Mouse (Mus musculus) mesoderm, embryonic 11.5 days (tissue): ENCODE data around the gene Smarca2.
A peak's percentile ranks its signal among the peaks of the same experiment; 100 is the strongest.

ENCODE experiments used
- DNase-seq: peaks from one replicate; pipeline ENCODE4 v3.0.0-alpha.2; 2012; ENCODE audit warnings: low read depth, low spot score

The Smarca2 gene

DNA sequence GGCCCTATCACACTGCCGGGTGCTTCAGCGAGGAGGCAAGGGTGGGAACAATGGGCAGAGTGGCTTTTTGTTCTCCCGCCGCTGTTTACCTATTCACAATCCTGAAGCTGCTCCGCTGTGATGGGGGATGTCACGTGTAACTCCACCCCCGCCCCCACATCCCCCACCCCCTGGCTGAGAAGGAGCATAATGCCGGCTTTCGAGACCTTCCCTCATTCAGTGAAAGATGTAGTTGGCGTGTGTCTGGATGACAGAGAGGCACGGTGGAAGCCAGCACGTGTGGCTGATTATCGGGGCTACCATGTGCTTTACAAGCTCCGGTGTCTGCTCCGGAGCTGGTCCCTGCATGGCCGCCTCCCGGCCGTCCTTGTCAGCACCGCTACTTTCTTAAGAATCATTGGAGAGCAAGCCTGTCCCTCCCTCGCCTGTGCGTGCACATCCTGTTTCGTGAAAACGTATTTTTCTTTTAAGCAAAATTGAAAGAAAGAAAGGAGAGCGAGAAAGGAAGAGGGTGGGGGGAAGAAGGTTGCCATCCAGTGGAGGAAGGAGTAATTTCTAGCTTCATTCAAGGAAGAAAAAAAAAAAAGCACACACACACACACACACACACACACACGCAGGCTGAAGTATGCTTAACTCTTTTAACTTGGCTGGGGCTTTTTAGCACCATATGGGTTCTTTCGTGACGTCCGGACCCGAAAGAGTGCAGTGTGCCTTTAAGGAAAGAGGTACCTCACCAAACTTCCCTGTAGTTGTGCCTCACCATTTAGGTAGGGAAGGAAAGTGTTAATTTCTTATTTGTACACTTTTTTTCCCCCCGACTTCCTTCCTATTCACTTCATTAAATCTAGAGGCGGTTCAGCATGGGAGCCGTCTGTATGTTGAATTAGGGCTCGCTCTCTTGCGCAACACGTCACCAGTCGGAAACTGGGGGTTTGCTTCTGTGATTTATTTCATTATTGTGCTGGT is 143.0 kb downstream of the Smarca2 start:
- peak; percentile 87 for DNase-seq

DNA sequence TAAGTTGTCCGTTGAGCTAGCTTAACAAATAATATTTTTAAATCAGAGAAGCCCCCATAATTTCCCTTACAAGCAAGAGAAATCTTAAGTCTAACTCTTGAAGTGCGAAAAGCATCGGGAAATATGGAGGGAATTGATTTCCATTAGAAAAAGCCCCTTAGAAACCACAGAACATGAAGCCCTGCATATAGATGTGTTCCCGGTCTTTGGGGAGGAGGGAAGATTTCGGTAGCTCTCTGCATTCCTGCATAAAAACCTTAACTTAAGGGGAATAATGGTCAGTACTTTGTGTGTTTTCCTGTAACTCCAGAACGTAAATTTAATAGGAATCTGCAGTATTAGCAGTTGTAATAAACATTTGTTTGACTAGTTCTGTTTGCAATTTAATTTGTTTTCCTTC is 143.8 kb downstream of the Smarca2 start:
- peak; percentile 31 for DNase-seq

DNA sequence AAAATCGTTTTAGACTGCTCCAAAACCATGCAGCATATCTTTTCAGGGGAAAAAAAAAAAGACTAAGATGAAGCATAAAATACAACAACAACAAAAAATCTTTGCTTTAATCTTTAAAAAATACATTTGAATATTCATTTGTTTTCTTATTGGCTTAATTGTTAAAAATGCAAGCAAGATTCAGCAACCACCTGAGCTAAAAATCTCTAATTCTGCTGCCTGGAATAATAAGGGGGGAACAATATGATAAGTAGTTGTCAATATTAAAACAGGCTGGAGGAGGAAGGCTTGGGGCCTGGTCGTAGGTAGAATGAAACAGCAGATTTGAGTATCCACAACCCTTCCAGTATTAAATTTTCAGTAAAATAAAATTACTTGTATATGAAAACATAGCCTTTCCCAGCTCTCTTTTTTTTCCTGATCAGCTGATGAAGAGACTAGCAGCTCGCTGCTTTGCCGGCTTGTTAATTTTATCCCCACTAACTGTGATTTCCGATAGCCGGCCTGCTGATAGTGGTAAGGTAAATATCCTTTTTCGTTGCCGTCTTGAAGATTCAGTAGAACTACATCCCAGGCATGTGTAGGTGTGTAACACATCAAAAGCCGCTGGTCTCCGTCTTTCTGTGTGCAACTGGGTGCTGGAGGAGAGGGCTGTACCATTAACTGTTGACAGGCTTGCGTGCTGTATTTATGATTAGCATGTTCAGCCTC is 144.7 kb downstream of the Smarca2 start:
- no peak for DNase-seq

DNA sequence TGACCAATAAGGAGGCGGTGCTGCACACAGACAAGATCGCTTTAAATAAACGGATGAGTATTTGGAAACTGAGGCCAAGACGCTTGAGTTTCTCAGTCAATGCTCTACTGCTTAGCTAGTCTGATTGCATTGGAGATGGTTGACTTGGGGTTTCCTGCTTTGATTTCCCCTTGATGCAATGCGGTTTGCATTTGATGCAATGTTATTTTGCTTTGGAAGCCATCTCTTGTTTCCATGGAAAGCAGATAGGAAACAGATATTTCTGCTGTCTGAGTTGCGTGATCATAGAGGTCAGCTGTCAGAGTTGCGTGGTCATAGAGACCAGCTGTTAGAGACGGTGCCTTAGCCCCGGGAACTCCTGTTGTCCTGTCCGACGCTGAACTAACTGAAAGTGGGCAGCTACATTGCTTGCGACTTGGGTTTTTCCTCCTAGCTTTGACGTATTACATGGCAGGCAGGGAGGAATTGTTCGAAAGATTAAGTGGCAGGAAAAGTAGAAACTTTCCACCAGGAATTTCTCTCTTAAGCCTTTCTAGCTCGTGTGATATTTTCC is 147.8 kb downstream of the Smarca2 start:
- no peak for DNase-seq

DNA sequence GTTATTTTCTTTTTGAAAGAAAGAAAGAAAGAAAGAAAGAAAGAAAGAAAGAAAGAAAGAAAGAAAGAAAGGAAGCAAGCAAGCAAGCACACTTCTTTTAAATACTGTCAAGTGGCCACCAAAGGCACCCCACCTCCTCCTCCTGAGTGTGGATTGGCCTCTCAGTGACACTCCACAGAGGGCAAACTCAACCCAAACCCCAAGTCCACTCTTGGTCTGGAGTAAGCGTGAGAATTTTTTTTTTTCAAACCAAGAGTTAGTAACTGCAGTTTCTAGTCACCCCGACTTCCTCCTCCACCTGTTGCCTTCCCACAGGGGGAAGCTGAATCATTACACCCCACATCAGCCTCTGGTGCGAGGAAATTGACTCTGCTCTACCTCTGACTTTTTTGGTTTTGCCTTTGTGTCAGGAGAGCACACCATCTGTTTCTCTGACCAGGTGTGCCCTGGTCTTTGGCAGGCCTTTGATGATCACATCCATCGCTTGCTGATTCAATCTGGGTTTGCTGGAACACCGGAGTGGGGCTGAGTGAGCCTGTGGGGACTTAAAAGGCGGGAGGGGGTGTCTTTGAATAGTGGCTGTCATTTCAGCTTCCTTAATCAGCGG is 148.5 kb downstream of the Smarca2 start:
- DNase-seq, result no peak

DNA sequence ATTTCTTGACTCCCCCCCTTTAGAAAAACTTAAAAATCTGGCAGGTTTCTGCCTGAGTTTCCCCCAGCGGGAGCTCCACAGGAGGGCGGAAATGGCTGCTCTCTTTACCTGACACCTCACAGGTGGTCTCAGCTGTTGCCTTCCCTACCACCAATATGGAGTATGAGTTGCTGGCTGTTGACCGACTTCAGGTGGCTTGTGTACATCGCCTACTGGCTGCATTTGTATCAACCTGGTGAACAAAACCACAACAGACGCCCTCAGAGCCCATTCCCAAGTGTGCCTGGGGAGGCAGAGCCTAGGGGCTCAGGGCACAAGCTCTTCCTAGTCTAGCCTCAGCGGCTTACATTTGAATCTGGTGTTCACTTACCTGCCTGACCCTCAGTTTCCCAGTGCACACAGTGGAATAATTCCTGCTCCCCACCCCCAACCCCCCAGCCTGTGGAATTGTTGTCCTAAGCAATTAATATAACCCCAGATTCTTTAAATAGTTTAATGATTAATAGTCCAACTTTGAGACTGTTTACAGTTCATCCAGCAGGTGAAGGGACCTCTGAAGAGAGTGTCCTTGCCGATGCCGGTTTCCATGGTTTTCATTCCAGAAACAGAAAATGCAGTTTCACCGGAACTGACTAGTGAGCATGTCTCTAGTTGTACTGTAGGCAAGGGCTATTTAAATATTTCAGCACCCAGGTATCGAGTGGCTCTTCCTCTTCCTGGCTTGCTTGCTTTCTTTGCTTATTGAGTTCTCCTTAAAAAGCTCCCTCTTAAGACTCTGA is 149.4 kb downstream of the Smarca2 start:
- no peak for DNase-seq

DNA sequence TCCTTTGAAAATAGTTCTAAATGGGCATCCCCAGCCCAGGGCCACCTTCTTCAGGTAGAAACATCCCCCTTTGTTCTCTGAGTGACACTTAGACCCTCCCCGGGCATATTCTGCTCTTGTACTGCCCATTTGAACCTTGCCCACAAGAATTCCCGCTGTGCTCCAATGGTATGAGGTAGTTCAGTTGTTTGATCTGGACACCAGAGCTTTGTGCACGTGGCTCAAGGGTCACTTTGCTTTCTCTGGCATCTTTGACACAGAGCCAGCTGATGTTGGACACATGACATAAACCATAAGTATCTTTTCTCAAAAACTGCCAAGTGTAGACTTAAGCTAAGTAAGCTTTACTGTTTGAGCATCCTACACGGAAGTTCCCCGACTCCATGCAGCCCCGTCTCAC is 151.1 kb downstream of the Smarca2 start:
- no peak for DNase-seq

DNA sequence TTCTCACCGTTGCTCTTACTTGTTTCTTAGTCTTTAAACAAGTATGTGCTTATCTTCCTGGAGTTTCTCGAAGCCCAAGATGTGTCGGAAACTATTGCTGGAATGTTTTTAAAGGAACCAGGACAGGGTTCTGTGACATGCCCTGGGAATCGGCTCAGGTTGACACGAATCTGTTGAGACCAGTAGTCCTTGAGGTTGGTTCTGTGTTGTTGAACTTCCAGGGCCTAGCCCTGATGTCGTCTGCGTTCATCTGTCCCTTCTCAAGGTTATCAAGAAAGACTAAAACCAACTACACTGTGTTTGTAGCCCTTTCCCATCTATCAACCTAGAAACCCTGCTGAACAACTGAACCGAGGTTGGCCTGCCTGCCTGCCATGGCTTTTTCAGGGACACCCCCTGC is 151.5 kb downstream of the Smarca2 start:
- DNase-seq, result no peak

DNA sequence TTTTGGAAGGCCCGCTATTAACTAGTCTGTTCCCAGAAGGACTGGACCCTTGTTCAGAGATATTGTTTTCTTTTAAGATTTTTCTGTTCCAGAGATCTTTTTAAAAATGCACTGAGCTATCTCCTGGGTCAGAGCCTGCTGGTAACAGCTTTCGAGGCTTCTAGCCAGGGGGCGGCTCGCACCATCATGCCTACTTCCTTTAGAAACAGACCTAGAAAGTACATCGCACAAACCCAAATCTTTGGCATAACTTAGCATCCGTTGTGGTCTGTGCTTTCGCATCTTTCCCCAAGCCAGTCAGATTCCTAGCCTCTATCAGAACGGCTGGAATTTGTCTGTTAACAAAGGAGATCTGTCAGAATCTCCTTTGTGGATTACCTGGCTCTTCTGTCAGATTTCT is 153.3 kb downstream of the Smarca2 start:
- no peak for DNase-seq

DNA sequence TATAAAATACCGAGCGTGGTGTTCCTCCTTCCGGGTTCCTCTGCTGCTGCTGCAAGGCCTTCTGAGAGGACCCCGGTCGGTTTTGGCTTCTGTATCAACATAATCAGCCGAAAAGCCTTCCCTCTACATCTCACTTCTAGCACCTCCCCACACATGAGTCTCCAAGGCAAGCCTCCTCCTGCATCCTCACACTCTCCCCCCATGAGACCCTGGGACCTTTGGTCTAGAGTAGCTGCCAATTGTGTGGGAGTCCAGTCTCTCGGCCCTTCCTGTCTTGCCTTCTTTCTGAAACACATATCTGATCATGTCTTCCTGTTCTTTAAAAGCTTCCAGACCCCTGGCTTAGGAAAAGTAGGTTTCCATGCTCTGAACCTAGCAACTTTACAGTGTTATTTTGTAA is 153.8 kb downstream of the Smarca2 start:
- no peak for DNase-seq

DNA sequence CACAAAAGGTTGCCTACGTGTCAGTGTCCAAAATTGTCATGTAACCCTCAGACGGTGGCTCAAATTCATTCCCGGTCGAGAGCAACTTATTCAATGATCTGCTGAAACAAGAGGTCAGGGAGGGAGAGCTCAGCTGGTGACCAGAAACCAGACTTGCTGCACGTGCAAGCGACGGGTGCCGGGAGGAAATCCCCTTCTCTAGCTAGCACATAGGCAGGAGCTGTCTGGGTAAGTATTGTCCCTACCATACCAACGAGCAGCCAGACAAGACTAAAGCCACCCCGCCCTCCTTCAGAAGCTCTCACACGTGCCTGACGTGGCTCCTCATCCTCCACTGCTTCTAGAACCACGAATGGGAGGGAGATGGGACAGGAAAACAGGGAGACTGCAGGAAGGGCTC is 154.4 kb downstream of the Smarca2 start:
- no peak for DNase-seq

DNA sequence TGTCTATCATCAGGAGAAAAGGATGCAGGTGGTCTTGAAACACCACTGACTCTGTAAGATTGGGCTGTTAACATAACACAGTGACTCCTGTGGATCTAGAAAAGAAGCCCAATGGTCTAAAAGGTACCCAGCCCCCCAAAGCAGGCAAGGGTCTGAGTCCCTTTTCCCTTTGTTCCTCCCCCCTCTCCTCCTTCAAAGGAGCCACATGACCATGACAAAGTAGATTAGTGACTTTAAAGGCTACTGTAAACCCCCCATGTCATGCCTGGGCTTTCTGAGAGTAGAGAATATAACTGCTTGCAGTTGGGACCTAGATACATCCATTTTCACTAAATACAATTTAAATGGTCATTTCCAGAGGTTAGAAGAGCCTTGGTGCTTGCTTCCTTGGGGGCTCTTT is 156.4 kb downstream of the Smarca2 start:
- DNase-seq, result no peak

DNA sequence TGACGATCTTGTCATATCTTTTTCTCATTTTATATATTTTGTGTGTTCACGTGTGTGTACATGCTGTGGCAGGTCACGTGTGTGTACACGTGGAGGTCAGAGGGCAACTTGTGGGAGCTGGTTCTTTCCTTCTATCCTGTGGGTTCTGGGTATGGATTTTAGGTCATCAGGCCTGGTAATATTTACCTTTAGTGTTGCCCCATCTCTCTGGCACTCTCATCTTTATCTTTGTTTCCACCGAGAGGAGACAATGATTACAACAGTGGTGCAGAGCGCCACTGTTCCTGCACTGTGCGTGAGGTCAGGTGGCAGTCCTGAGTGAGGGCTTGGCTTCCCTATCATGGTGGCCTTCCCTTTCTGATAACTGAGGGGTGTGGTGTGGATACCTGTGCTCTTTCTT is 160.6 kb downstream of the Smarca2 start:
- DNase-seq, result no peak

DNA sequence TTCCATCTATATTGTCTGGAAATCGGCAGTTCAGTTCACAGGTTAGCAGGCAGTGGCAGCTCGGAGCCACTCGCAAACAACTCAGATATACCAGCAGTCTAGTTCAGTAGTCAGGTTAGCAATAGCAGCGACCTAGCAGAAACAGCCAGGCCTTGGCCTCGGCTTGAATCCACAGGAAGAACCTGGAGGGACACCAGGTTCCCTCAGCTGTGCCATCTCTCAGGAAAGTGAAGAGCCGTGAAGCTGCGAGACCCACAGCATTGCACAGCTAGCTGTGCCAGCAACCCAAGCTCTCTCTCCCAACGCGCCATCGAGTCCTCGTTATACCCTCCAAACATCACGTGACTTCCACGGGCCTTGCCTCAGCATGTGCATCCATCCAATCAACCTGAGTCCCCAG is 162.6 kb downstream of the Smarca2 start:
- no peak for DNase-seq

DNA sequence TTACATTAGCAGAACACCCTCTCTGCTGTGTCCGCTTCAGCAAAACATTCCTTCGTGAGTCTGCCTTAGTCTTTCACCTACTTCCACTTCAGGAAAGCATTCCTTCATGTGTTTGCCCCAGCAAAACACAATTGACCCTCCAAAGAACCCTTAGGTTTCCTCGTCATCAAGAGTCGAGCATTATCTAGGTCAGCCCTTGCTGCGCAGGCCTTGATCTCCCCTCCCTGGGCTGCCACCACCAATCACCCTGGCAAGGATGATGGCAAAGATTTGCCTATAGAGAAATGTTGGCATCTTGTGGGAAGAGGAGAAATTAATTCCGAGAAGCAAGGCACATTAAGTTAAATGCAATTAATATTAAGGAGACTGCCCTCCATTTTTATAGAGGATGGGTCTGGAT is 163.1 kb downstream of the Smarca2 start:
- DNase-seq, result no peak

DNA sequence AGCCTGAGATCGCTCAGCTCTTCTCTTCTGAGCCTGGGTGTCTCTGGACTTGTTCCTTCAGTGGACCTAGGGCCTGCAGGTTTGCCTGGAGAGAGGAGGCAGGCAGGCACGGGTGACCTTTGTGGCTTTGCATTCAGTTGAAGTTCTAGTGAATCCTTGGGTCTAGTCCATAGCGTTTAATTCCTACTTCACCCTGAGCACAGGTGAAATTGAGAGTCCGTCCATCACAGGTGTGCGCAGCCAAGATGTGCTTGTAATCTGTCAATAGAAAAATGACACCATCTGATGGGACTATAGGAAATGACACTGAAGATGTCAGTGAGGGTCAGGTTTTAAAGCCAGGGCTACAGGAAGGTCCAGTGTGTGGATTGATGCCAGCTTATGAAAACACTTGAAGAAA is 164.0 kb downstream of the Smarca2 start:
- no peak for DNase-seq

DNA sequence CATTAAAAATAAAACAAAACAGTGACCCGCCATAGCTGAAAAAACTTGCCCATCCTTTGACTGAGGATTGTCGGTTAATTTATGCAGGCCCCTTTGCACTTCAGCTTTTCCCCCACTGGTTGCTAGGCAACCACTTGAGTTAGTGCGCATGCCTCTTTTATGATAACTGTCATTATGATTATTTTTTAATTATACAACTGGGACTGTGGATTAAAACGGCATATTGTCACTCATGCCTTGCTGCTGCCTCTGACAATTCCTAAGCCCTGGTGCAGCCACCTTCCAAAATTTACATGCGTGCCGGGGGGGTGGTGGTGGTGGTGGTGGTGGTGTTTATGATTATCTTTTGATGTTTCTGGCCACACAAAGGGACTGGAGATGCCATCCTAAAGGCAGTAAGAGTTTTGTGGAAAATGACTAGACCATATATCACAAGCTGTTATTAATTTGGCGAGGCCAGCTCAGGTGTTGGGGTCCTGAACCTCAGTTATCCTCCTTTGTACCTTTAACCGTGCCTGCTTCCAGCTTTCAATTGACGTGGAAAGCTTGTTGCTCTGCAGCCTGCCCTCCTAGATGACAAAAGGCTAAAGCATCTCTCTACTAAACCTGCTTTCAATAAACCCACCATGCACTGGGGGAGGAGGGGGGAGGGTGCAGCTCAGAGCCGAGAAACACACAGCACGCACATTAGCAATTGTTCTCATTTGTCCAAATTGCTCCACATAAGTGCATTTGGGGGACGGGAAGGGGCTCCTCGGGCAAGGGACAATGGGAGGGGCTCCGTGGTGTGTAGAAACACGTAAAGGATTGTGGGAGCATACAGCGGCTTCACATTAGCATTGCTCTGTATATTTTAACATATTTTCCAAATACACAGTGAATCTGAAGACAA is 165.0 kb downstream of the Smarca2 start:
- DNase-seq, result peak; percentile 65

DNA sequence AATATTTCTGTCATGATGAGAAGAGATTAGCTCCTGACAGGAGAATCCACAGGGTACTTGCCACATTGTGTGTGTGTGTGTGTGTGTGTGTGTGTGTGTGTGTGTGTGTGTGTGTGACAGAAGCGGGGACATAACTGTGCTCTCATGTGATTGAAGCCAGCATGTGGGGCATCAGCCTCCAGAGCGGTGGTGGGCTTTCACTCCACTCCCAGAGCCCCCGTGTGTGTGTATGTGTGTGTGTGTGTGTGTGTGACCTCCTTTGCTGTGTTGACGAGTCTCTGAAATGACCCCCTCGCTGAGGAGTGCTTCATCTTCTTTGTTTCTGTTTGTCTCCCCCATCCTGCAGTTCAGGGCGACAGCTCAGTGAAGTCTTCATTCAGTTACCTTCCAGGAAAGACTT is 165.7 kb downstream of the Smarca2 start:
- no peak for DNase-seq

DNA sequence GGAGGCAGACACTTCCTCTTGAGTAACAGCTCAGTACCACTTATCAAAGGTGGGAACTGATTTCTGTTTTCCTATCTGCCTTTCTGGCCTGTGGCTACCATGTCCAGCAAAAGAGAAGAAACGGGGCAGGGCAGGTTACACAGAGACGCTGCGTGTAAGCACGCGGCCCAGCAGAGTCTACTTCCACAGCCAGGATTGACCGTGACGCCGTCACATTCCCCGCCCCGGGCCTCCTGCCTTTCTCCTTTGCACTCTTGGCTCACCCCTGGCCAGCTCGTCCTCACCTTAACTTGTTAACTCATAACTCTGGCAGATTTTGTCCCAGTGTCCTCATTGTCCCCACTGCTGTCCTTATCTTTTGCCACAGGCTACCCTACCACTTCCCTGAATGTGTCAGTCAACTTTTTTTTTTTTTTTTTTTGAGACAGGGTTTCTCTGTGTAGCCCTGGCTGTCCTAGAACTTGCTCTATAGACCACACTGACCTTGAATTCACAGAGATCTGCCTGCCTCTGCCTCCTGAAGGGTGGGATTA is 167.3 kb downstream of the Smarca2 start:
- DNase-seq, result no peak
